Mouse (Mus musculus) myocyte (in vitro differentiated cells): ENCODE data around the gene Gatad2b. TPM values are rescaled to one million over a fixed set of nuclear protein-coding genes. Genes with fewer than 3 reads are reported as not detected.

Experiments
- H3K27me3 ChIP-seq: one replicate; pipeline ENCODE4 v1.6.1; 2011; ENCODE audit not compliant: control insufficient read depth, insufficient read depth, insufficient read length
- H3K36me3 ChIP-seq: one replicate; pipeline ENCODE4 v1.6.1; 2011; ENCODE audit not compliant: control insufficient read depth, insufficient read depth
- H3K4me2 ChIP-seq: one replicate; pipeline ENCODE4 v1.6.1; 2011; ENCODE audit warnings: low read depth, control low read depth
- H3K4me3 ChIP-seq: one replicate; pipeline ENCODE4 v1.5.1; 2011; ENCODE audit warnings: mild to moderate bottlenecking, control low read depth, moderate library complexity
- H3K79me2 ChIP-seq: one replicate; pipeline ENCODE4 v1.6.1; 2011; ENCODE audit not compliant: control insufficient read depth, insufficient read depth
- H3ac ChIP-seq: one replicate; pipeline ENCODE4 v1.6.1; 2011; ENCODE audit not compliant: control insufficient read depth, insufficient read length
- CEBPB ChIP-seq: IDR thresholded peaks from 2 replicates; pipeline ENCODE4 v1.6.1; 2011; ENCODE audit warnings: mild to moderate bottlenecking, moderate library complexity; ENCODE audit not compliant: poor library complexity, insufficient read depth, severe bottlenecking
- E2F4 ChIP-seq: IDR thresholded peaks from one replicate; pipeline ENCODE4 v1.6.1; 2011; ENCODE audit warnings: mild to moderate bottlenecking, control low read depth, moderate library complexity; ENCODE audit not compliant: insufficient read depth
- MAX ChIP-seq: IDR thresholded peaks from one replicate; pipeline ENCODE4 v1.6.1; 2011; ENCODE audit warnings: low read depth, mild to moderate bottlenecking, control low read depth
- MYOD1 ChIP-seq, 3 experiments: IDR thresholded peaks; one replicate each; pipeline ENCODE4 v1.6.1; 2011; ENCODE audit warnings: control low read depth in 2 of 3, low read depth in 2 of 3, mild to moderate bottlenecking in 2 of 3, moderate library complexity in 1 of 3; ENCODE audit not compliant: insufficient read length in 2 of 3, control insufficient read depth in 1 of 3
- MYOG ChIP-seq, 3 experiments: IDR thresholded peaks; one replicate each; pipeline ENCODE4 v1.6.1; 2011; ENCODE audit warnings: control low read depth in 2 of 3, low read depth in 2 of 3, mild to moderate bottlenecking in 2 of 3; ENCODE audit not compliant: insufficient read length in 2 of 3, control insufficient read depth in 1 of 3, insufficient read depth in 1 of 3
- POLR2A ChIP-seq: IDR thresholded peaks from one replicate; pipeline ENCODE4 v1.6.1; 2011; ENCODE audit warnings: low read depth, mild to moderate bottlenecking, control low read depth, moderate library complexity; ENCODE audit not compliant: insufficient read length
- POLR2AphosphoS2 ChIP-seq: IDR thresholded peaks from one replicate; pipeline ENCODE4 v1.6.1; 2011; ENCODE audit warnings: low read depth, control low read depth; ENCODE audit not compliant: insufficient read length
- REST ChIP-seq: IDR thresholded peaks from one replicate; pipeline ENCODE4 v1.6.1; 2011; ENCODE audit warnings: mild to moderate bottlenecking, control low read depth, moderate library complexity; ENCODE audit not compliant: insufficient read depth, insufficient read length
- SRF ChIP-seq: IDR thresholded peaks from one replicate; pipeline ENCODE4 v1.6.1; 2011; ENCODE audit warnings: low read depth; ENCODE audit not compliant: control insufficient read depth, insufficient read length
- TCF12 ChIP-seq: IDR thresholded peaks from one replicate; pipeline ENCODE4 v1.6.1; 2011; ENCODE audit warnings: mild to moderate bottlenecking, control low read depth; ENCODE audit not compliant: poor library complexity, insufficient read depth, severe bottlenecking
- TCF3 ChIP-seq: IDR thresholded peaks from one replicate; pipeline ENCODE4 v1.6.1; 2011; ENCODE audit warnings: low read depth, control low read depth; ENCODE audit not compliant: insufficient read length
- USF1 ChIP-seq: IDR thresholded peaks from one replicate; pipeline ENCODE4 v1.6.1; 2011; ENCODE audit warnings: low read depth, mild to moderate bottlenecking, control low read depth, moderate library complexity
- polyA plus RNA-seq: library from polyadenylated mRNA; unstranded; fragments of >200 nt; fragmentation: generic; extraction: Trizol; gene quantifications from one replicate; pipeline ENCODE4 v1.2.1, GENCODE M21; 2012; ENCODE audit warnings: missing spikeins

The Gatad2b gene
- polyA plus RNA-seq, 1 experiment = 14.7 TPM

DNA sequence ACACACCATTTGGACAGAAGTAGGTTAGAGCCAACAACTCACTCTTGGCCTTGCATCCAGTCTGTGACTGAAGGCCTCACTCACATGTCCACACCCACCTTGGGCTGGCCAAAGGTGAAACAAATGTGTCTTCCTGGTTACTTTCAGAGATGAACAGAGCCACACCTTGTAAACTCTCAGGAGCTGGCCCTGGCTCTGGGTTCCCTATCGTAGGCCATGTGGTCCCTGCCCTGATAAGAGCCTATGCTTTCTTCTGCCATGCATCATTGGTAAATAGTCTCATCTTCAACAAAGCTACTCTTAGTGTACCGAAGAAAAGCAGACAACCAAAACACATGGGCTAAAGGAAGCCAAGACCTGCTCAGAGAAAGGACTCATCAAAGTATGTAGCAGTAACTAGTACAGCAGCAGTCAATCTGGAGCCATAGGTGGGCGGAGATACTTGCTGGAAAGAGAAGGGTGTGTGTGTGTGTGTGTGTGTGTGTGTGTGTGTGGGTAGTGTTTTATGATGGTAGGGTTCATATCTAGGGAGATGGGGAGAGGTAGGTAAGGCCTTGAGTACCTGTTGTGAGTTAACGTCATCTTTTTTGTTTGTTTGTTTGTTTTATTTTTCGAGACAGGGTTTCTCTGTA lies 74.1 kb downstream of the Gatad2b start:
- Histone ChIP-seq H3K79me2 (no peaks in the 10 kb centered on the region), H3ac (no peak overlapping the region), H3K4me2 (no peak overlapping the region), H3K4me3 (no peak overlapping the region), H3K36me3 (peaks cover 4% of the 10 kb centered on the region), H3K27me3 (no peaks in the 10 kb centered on the region)
- TF ChIP-seq POLR2AphosphoS2 (no peak), POLR2A (no peak), REST (no peak), E2F4 (no peak), TCF12 (no peak), MYOD1 (IDR thresholded peaks at IDR 0.05; ENCODE audit: control insufficient read depth in 1 of 3, insufficient read length in 2 of 3, low read depth in 2 of 3) (no peak), CEBPB (no peak), TCF3 (no peak), SRF (no peak), MAX (no peak), MYOG (IDR thresholded peaks at IDR 0.05; ENCODE audit: control insufficient read depth in 1 of 3, insufficient read depth in 1 of 3, insufficient read length in 2 of 3, low read depth in 2 of 3) (no peak), USF1 (no peak)

- H3K79me2 ChIP-seq = no peaks in the 10 kb centered on the region
- no peak overlapping the region for H3K4me3 ChIP-seq
- H3K27me3 ChIP-seq = no peaks in the 10 kb centered on the region
- H3K4me2 ChIP-seq = no peak overlapping the region
- no peaks in the 10 kb centered on the region for H3K36me3 ChIP-seq
- TF ChIP-seq MYOG (IDR thresholded peaks at IDR 0.05; ENCODE audit: control insufficient read depth in 1 of 3, insufficient read depth in 1 of 3, insufficient read length in 2 of 3, low read depth in 2 of 3) = no peak
- no peak for TF ChIP-seq POLR2A
- no peak for TF ChIP-seq E2F4
- no peak for TF ChIP-seq POLR2AphosphoS2
- TF ChIP-seq TCF3 = no peak
- TF ChIP-seq MYOD1 (IDR thresholded peaks at IDR 0.05; ENCODE audit: control insufficient read depth in 1 of 3, insufficient read length in 2 of 3, low read depth in 2 of 3) = no peak
- no peak for TF ChIP-seq REST
- TF ChIP-seq TCF12 = no peak
- TF ChIP-seq SRF = no peak
- TF ChIP-seq MAX = no peak
- TF ChIP-seq USF1 = no peak
- no peak overlapping the region for H3ac ChIP-seq
Measured at GRCm38 (mm10) chr3:90369041-90369440, 76.1 kb downstream of the Gatad2b start.

- H3K36me3 ChIP-seq = no peaks in the 10 kb centered on the region
- no peaks in the 10 kb centered on the region for H3K79me2 ChIP-seq
- H3ac ChIP-seq = no peak overlapping the region
- H3K27me3 ChIP-seq = no peaks in the 10 kb centered on the region
- TF ChIP-seq POLR2AphosphoS2 (no peak), SRF (no peak), E2F4 (no peak), MAX (no peak), POLR2A (no peak), USF1 (no peak), TCF12 (no peak), CEBPB (no peak), MYOG (IDR thresholded peaks at IDR 0.05; ENCODE audit: control insufficient read depth in 1 of 3, insufficient read depth in 1 of 3, insufficient read length in 2 of 3, low read depth in 2 of 3) (no peak), MYOD1 (IDR thresholded peaks at IDR 0.05; ENCODE audit: control insufficient read depth in 1 of 3, insufficient read length in 2 of 3, low read depth in 2 of 3) (no peak), TCF3 (no peak), REST (no peak)
- no peak overlapping the region for H3K4me3 ChIP-seq
- H3K4me2 ChIP-seq = no peak overlapping the region
Measured at GRCm38 (mm10) chr3:90371857-90372256, 78.9 kb downstream of the Gatad2b start.

DNA sequence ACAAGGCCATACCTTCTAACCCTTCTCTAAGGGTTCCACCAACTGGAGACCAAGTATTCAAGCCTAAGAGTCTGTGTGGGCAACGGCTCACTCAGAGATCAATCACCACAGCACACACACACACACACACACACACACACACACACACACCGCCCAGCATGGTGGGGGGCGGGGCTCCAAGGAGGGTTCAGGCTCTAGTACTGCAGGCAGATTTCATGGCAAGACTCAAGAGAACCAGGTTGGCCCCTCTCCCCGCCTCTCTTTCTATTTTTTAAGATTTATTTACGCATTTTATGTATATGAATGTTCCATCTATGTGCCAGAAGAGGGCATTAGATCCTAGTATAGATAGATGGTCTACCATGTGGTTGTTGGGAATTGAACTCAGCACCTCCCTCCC lies 79.8 kb downstream of the Gatad2b start:
- H3K36me3 ChIP-seq = no peaks in the 10 kb centered on the region
- TF ChIP-seq REST (no peak), TCF3 (no peak), POLR2AphosphoS2 (no peak), E2F4 (no peak), USF1 (no peak), CEBPB (no peak), TCF12 (no peak), MYOG (IDR thresholded peaks at IDR 0.05; ENCODE audit: control insufficient read depth in 1 of 3, insufficient read depth in 1 of 3, insufficient read length in 2 of 3, low read depth in 2 of 3) (no peak), SRF (no peak), MAX (no peak), MYOD1 (IDR thresholded peaks at IDR 0.05; ENCODE audit: control insufficient read depth in 1 of 3, insufficient read length in 2 of 3, low read depth in 2 of 3) (no peak), POLR2A (no peak)
- no peaks in the 10 kb centered on the region for H3K79me2 ChIP-seq
- no peak overlapping the region for H3K4me2 ChIP-seq
- no peak overlapping the region for H3ac ChIP-seq
- H3K27me3 ChIP-seq = no peaks in the 10 kb centered on the region
- no peak overlapping the region for H3K4me3 ChIP-seq
